Mouse (Mus musculus): Measurements from ENCODE around the gene Mbd5. TPM values are rescaled to one million over a fixed set of nuclear protein-coding genes. Genes with fewer than 3 reads are reported as not detected.

Gene Mbd5
- total and polyA plus RNA-seq, 3 experiments: 4.4 to 8.7 TPM; not detected in 1

GRCm38 (mm10) chr2:49119875-49120274 lies 170.6 kb downstream of the Mbd5 start:
- Histone ChIP-seq H3K9ac (ENCODE audit: control insufficient read depth, low read depth, low read length, poor library complexity, severe bottlenecking) (no peak overlapping the region), H3K27me3 (ENCODE audit: control insufficient read depth in 1 of 2, insufficient read depth in 2 of 2, low read length in 2 of 2) (no peaks in the 10 kb centered on the region), H3K36me3 (ENCODE audit: control insufficient read depth in 1 of 2, insufficient read depth in 2 of 2, low read length in 2 of 2) (no peaks in the 10 kb centered on the region; a peak in 2 of 4 replicates), H3K79me2 (ENCODE audit: control insufficient read depth, insufficient read depth, low read length, poor library complexity) (no peaks in the 10 kb centered on the region), H3K27ac (ENCODE audit: control insufficient read depth, low read depth, low read length) (no peak overlapping the region), H3K4me3 (ENCODE audit: control insufficient read depth in 1 of 2, insufficient read depth in 1 of 2, low read depth in 2 of 2, low read length in 2 of 2) (no peak overlapping the region), H3K4me1 (ENCODE audit: control insufficient read depth in 1 of 2, insufficient read depth in 2 of 2, low read length in 2 of 2) (0 out of 4 replicates have a peak, but pooled peaks cover 0 to 2% of the 10 kb centered on the region in 2 experiments), H3K9me3 (replicated peaks; ENCODE audit: insufficient read depth, low read length) (no peaks in the 10 kb centered on the region)
- no peak for DNase-seq (ENCODE audit: low read depth, low spot score)
- TF ChIP-seq GATA1 (IDR thresholded peaks at IDR 0.05; ENCODE audit: low read depth, low read length) (no peak), CHD2 (IDR thresholded peaks at IDR 0.05; ENCODE audit: low read length) (no peak), MYB (IDR thresholded peaks at IDR 0.05; ENCODE audit: low read depth, low read length) (no peak), RAD21 (IDR thresholded peaks at IDR 0.05; ENCODE audit: low read depth, low read length) (no peak), MEF2A (IDR thresholded peaks at IDR 0.05; ENCODE audit: extremely low read depth, insufficient replicate concordance, low read depth, low read length, poor library complexity, severe bottlenecking) (no peak), MXI1 (IDR thresholded peaks at IDR 0.05; ENCODE audit: low read depth, low read length) (no peak), KAT2A (conservative IDR thresholded peaks at IDR 0.05; ENCODE audit: low read depth, low read length) (no peak), ETS1 (IDR thresholded peaks at IDR 0.05; ENCODE audit: low read depth, low read length) (no peak), SIN3A (IDR thresholded peaks at IDR 0.05; ENCODE audit: low read length) (no peak)

DNA sequence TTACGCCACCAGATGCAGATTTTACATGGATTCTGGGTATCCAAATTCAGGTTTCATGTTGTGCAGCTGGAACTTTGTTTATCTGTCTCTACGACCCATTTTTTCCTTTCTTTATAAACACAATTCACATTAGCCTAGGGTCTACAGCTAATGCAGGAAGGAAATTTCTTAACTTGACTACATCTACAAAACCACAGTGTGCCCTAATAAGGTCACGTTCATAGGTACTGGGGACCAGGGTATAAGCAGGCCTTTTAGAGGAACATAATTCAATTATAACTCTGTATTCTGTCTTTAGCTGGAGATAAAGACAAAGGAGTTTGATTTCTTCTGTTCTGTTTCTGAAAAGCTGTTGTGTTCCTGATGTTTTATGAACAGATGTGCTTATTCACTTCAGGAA lies 172.3 kb downstream of the Mbd5 start:
- Histone ChIP-seq H3K9ac (ENCODE audit: control insufficient read depth, low read depth, low read length, poor library complexity, severe bottlenecking) (no peak overlapping the region), H3K79me2 (ENCODE audit: control insufficient read depth, insufficient read depth, low read length, poor library complexity) (no peaks in the 10 kb centered on the region), H3K27me3 (ENCODE audit: control insufficient read depth in 1 of 2, insufficient read depth in 2 of 2, low read length in 2 of 2) (no peaks in the 10 kb centered on the region), H3K4me1 (ENCODE audit: control insufficient read depth in 1 of 2, insufficient read depth in 2 of 2, low read length in 2 of 2) (0 out of 4 replicates have a peak, but pooled peaks cover 0 to 2% of the 10 kb centered on the region in 2 experiments), H3K36me3 (ENCODE audit: control insufficient read depth in 1 of 2, insufficient read depth in 2 of 2, low read length in 2 of 2) (no peaks in the 10 kb centered on the region; a peak in 2 of 4 replicates), H3K27ac (ENCODE audit: control insufficient read depth, low read depth, low read length) (no peak overlapping the region), H3K4me3 (ENCODE audit: control insufficient read depth in 1 of 2, insufficient read depth in 1 of 2, low read depth in 2 of 2, low read length in 2 of 2) (no peak overlapping the region), H3K9me3 (replicated peaks; ENCODE audit: insufficient read depth, low read length) (no peaks in the 10 kb centered on the region)
- TF ChIP-seq USF2 (IDR thresholded peaks at IDR 0.05; ENCODE audit: borderline replicate concordance in 1 of 2, insufficient read depth in 1 of 2, low read depth in 1 of 2, low read length in 2 of 2) (no peak), ZMIZ1 (IDR thresholded peaks at IDR 0.05; ENCODE audit: low read depth, low read length) (no peak), CHD1 (IDR thresholded peaks at IDR 0.05; ENCODE audit: low read depth, low read length) (no peak), SIN3A (IDR thresholded peaks at IDR 0.05; ENCODE audit: low read length) (no peak), KAT2A (conservative IDR thresholded peaks at IDR 0.05; ENCODE audit: low read depth, low read length) (no peak), CHD2 (IDR thresholded peaks at IDR 0.05; ENCODE audit: low read length) (no peak), ZKSCAN1 (IDR thresholded peaks at IDR 0.05; ENCODE audit: low read depth, low read length) (no peak), TAL1 (IDR thresholded peaks at IDR 0.05; ENCODE audit: low read length) (no peak), MAFK (IDR thresholded peaks at IDR 0.05; ENCODE audit: borderline replicate concordance, low read depth, low read length) (no peak), TBP (IDR thresholded peaks at IDR 0.05; ENCODE audit: low read depth, low read length) (no peak)
- no peak for DNase-seq (ENCODE audit: low read depth, low spot score)
